18 mouse cellular contexts compared by ENCODE assay signal in the genomic region with DNA sequence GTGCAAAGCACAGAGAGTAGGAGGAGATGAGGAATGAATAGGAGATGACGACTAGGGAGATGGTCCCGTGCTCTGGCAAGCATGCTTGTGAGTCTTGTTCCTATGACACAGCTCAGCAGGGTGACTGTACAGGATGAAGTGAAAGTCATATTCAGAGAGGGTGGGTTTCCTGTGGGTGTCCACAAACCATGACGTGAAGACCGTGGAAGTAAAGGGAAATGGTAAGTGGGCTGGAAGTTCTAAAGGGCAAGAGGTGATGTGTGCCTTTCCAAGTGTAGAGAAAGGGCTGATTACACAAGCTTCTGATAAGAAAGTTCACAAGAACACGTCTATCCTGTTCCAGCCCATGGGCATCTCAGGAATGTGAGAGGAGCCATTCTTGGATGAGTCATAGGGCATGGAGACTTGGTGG.
DNase-seq lines count a peak whose midpoint lies in the region; ATAC-seq and TF ChIP-seq lines count a peak whose summit lies in the region.
"Had no signal": no experiment of that assay in that cellular context is flagged by ENCODE, and none has a peak within 500 bp of the region (broad histone marks: within the 10 kb centered on the region; RNA-seq: fewer than 3 reads in every experiment).

No protein-coding gene starts in this region.

- H3K4me2 ChIP-seq in liver, postnatal 0 days (ENCODE audit: low read depth, low read length): no peak overlapping the region
- no peak overlapping the region for H3K4me2 ChIP-seq in liver, embryonic 11.5 days
- H3K4me2 ChIP-seq: embryonic facial prominence, embryonic 13.5 days; hindbrain, embryonic 14.5 days; midbrain, embryonic 15.5 days; neural tube, embryonic 13.5 days had no signal

- WGBS in liver, postnatal 0 days (ENCODE audit: insufficient replicate concordance): 31% methylated on average over 5 of the region's 5 CpGs
- whole genome bisulfite sequencing in liver, embryonic 11.5 days: 55% methylated on average over 5 of the region's 5 CpGs

- TF ChIP-seq CTCF in liver, postnatal 0 days (IDR thresholded peaks at IDR 0.05; ENCODE audit: low read depth): no peak

- H3K9ac ChIP-seq in liver, postnatal 0 days (replicated peaks): no peak overlapping the region
- no peak overlapping the region for H3K9ac ChIP-seq in liver, embryonic 11.5 days (ENCODE audit: low read depth, low read length)
- H3K9ac ChIP-seq: embryonic facial prominence, embryonic 13.5 days; hindbrain, embryonic 14.5 days; liver, embryonic 14.5 days; midbrain, embryonic 15.5 days; neural tube, embryonic 13.5 days had no signal

- no peaks in the 10 kb centered on the region for H3K4me1 ChIP-seq in liver, postnatal 0 days (ENCODE audit: insufficient read depth)
- H3K4me1 ChIP-seq in liver, embryonic 11.5 days (replicated peaks; ENCODE audit: control insufficient read depth, insufficient read depth, low read length): no peaks in the 10 kb centered on the region
- H3K4me1 ChIP-seq: embryonic facial prominence, embryonic 13.5 days; midbrain, embryonic 15.5 days; neural tube, embryonic 13.5 days had no signal

- no peaks in the 10 kb centered on the region for H3K36me3 ChIP-seq in liver, postnatal 0 days (replicated peaks; ENCODE audit: insufficient read depth, low read length)
- H3K36me3 ChIP-seq in liver, embryonic 11.5 days (ENCODE audit: control insufficient read depth, insufficient read depth, low read length): no peaks in the 10 kb centered on the region
- H3K36me3 ChIP-seq: embryonic facial prominence, embryonic 13.5 days; G1E; midbrain, embryonic 15.5 days; neural tube, embryonic 13.5 days had no signal

- H3K4me3 ChIP-seq in liver, postnatal 0 days (ENCODE audit: low read depth, low read length): no peak overlapping the region
- no peak overlapping the region for H3K4me3 ChIP-seq in liver, embryonic 11.5 days (ENCODE audit: low read depth, low read length)
- H3K4me3 ChIP-seq: embryonic facial prominence, embryonic 13.5 days; midbrain, embryonic 15.5 days; neural tube, embryonic 13.5 days had no signal

- no peak; the same call in 1 of the 2 replicates for TF ChIP-seq EP300 in liver, postnatal 0 days (IDR thresholded peaks at IDR 0.05; ENCODE audit: low read depth)

- DNase-seq in frontal cortex, postnatal 36 days (ENCODE audit: low spot score in 2 of 2): no peak
- DNase-seq in liver, postnatal 0 days: no peak
- DNase-seq in liver, embryonic 11.5 days (ENCODE audit: low spot score): no peak
- peak; percentile 8 for DNase-seq in adipocyte (ENCODE audit: low spot score)
- no peak for DNase-seq in retina, postnatal 1 day
- no peak for DNase-seq in cerebellum, adult 11 months
- DNase-seq: cerebellum, postnatal 10 days; gastrocnemius, postnatal 14 days had no signal

- ATAC-seq in frontal cortex, adult (ENCODE audit: low TSS enrichment): peak; percentile 50; the same call in 1 of the 2 replicates
- peak; percentile 55 for ATAC-seq in liver, postnatal 0 days
- no peak for ATAC-seq in liver, embryonic 11.5 days (replicated peaks; ENCODE audit: low FRiP score)
- 0 out of 2 replicates have a peak, but pooled peaks have one; percentile 24 for ATAC-seq in megakaryocyte, adult 5-6 weeks (ENCODE audit: poor library complexity, severe bottlenecking)
- ATAC-seq: activated CD4-positive, CD25-positive, alpha-beta regulatory T cell, adult 4 months; forebrain, embryonic 14.5 days; midbrain, embryonic 15.5 days had no signal

- no peaks in the 10 kb centered on the region for H3K9me3 ChIP-seq in liver, postnatal 0 days (ENCODE audit: low read length)
- no peaks in the 10 kb centered on the region for H3K9me3 ChIP-seq in liver, embryonic 11.5 days (ENCODE audit: control insufficient read depth, low read length)
- H3K9me3 ChIP-seq: embryonic facial prominence, embryonic 13.5 days; midbrain, embryonic 15.5 days; neural tube, embryonic 13.5 days had no signal

- no peak overlapping the region for H3K27ac ChIP-seq in liver, postnatal 0 days (ENCODE audit: low read depth)
- no peak overlapping the region for H3K27ac ChIP-seq in liver, embryonic 11.5 days (ENCODE audit: low read depth, low read length)
- H3K27ac ChIP-seq: embryonic facial prominence, embryonic 13.5 days; hindbrain, embryonic 14.5 days; liver, embryonic 14.5 days; midbrain, embryonic 15.5 days; neural tube, embryonic 13.5 days had no signal

- no peaks in the 10 kb centered on the region for H3K27me3 ChIP-seq in liver, postnatal 0 days (ENCODE audit: insufficient read depth, low read length)
- no peaks in the 10 kb centered on the region for H3K27me3 ChIP-seq in liver, embryonic 11.5 days (replicated peaks; ENCODE audit: control insufficient read depth, insufficient read depth, low read length)
- H3K27me3 ChIP-seq: embryonic facial prominence, embryonic 13.5 days; midbrain, embryonic 15.5 days; neural tube, embryonic 13.5 days had no signal
